ENCODE assay signal across 7 mouse cellular contexts in genomic region chr10:89444381-89444780, GRCm38 (mm10). TPM values are rescaled to one million over a fixed set of nuclear protein-coding genes. Genes with fewer than 3 reads are reported as not detected.
A peak's percentile ranks its signal among the peaks of the same experiment; 100 is the strongest.
DNase-seq lines count a peak whose midpoint lies in the region; ATAC-seq lines count a peak whose summit lies in the region.

No protein-coding gene starts in this region.

- no peaks in the 10 kb centered on the region for H3K27me3 ChIP-seq in lung, embryonic 16.5 days (ENCODE audit: control insufficient read depth, insufficient read depth, low read depth, low read length)
- H3K27me3 ChIP-seq in forebrain, embryonic 12.5 days = peaks cover 34% of the 10 kb centered on the region
- H3K27me3 ChIP-seq in liver, embryonic 12.5 days (replicated peaks) = no peaks in the 10 kb centered on the region
- no peaks in the 10 kb centered on the region for H3K27me3 ChIP-seq in stomach, embryonic 16.5 days (ENCODE audit: control insufficient read depth, insufficient read depth, low read length)

- ATAC-seq in lung, embryonic 16.5 days (ENCODE audit: low read depth) = no peak; the same call in 1 of the 2 replicates
- ATAC-seq in forebrain, embryonic 12.5 days (ENCODE audit: low FRiP score) = no peak
- no peak for ATAC-seq in liver, embryonic 12.5 days
- no peak for ATAC-seq in stomach, embryonic 16.5 days (ENCODE audit: insufficient read depth, low FRiP score)

- peak overlapping the region; percentile 81 for H3K9ac ChIP-seq in lung, embryonic 16.5 days (ENCODE audit: low read length)
- H3K9ac ChIP-seq in forebrain, embryonic 12.5 days = peak overlapping the region; percentile 74; the same call in 1 of the 2 replicates
- peak overlapping the region; percentile 64 for H3K9ac ChIP-seq in liver, embryonic 12.5 days
- peak overlapping the region; percentile 83 for H3K9ac ChIP-seq in stomach, embryonic 16.5 days (ENCODE audit: low read length)

- H3K4me2 ChIP-seq in lung, embryonic 16.5 days (ENCODE audit: low read depth, low read length) = peak overlapping the region; percentile 75
- peak overlapping the region; percentile 85 for H3K4me2 ChIP-seq in forebrain, embryonic 12.5 days
- peak overlapping the region; percentile 84 for H3K4me2 ChIP-seq in liver, embryonic 12.5 days
- H3K4me2 ChIP-seq in stomach, embryonic 16.5 days (ENCODE audit: low read depth, low read length) = peak overlapping the region; percentile 95

- peak overlapping the region; percentile 82 for H3K27ac ChIP-seq in lung, embryonic 16.5 days (ENCODE audit: low read length)
- H3K27ac ChIP-seq in forebrain, embryonic 12.5 days = no peak overlapping the region
- H3K27ac ChIP-seq in liver, embryonic 12.5 days = peak overlapping the region; percentile 67
- H3K27ac ChIP-seq in stomach, embryonic 16.5 days (ENCODE audit: low read length) = peak overlapping the region; percentile 65; the same call in 1 of the 2 replicates

- DNase-seq in lung, postnatal 10 days = no peak
- no peak for DNase-seq in urinary bladder, adult 2 months (ENCODE audit: low spot score)
- no peak for DNase-seq in gastrocnemius, postnatal 25 days

- no peaks in the 10 kb centered on the region for H3K36me3 ChIP-seq in lung, embryonic 16.5 days (ENCODE audit: control insufficient read depth, insufficient read depth, low read length)
- H3K36me3 ChIP-seq in forebrain, embryonic 12.5 days (replicated peaks) = 0 out of 2 replicates have a peak, but pooled peaks cover 6% of the 10 kb centered on the region
- peaks cover 8% of the 10 kb centered on the region for H3K36me3 ChIP-seq in liver, embryonic 12.5 days
- no peaks in the 10 kb centered on the region for H3K36me3 ChIP-seq in stomach, embryonic 16.5 days (ENCODE audit: control insufficient read depth, insufficient read depth, low read length)

- no peaks in the 10 kb centered on the region for H3K9me3 ChIP-seq in lung, embryonic 16.5 days (ENCODE audit: control insufficient read depth, low read length)
- no peaks in the 10 kb centered on the region for H3K9me3 ChIP-seq in forebrain, embryonic 12.5 days
- 0 out of 2 replicates have a peak, but pooled peaks cover 4% of the 10 kb centered on the region for H3K9me3 ChIP-seq in liver, embryonic 12.5 days (replicated peaks)
- H3K9me3 ChIP-seq in stomach, embryonic 16.5 days (replicated peaks; ENCODE audit: control insufficient read depth, low read length) = no peaks in the 10 kb centered on the region

- WGBS in lung, embryonic 16.5 days = 35% methylated on average over 3 of the region's 3 CpGs
- 33% methylated on average over 3 of the region's 3 CpGs for WGBS in forebrain, embryonic 12.5 days
- WGBS in liver, embryonic 12.5 days (ENCODE audit: insufficient replicate concordance) = 36% methylated on average over 3 of the region's 3 CpGs
- 42% methylated on average over 3 of the region's 3 CpGs for WGBS in stomach, embryonic 16.5 days

- H3K4me3 ChIP-seq in lung, embryonic 16.5 days (ENCODE audit: low read length) = peak overlapping the region; percentile 87
- H3K4me3 ChIP-seq in forebrain, embryonic 12.5 days (replicated peaks) = peak overlapping the region; percentile 64
- H3K4me3 ChIP-seq in liver, embryonic 12.5 days = peak overlapping the region; percentile 77
- peak overlapping the region; percentile 83 for H3K4me3 ChIP-seq in stomach, embryonic 16.5 days (replicated peaks; ENCODE audit: low read length)

- peaks cover 6% of the 10 kb centered on the region for H3K4me1 ChIP-seq in lung, embryonic 16.5 days (replicated peaks; ENCODE audit: control insufficient read depth, insufficient read depth, low read length)
- H3K4me1 ChIP-seq in forebrain, embryonic 12.5 days = peaks cover 13% of the 10 kb centered on the region
- peaks cover 24% of the 10 kb centered on the region for H3K4me1 ChIP-seq in liver, embryonic 12.5 days
- peaks cover 11% of the 10 kb centered on the region; the same call in 1 of the 2 replicates for H3K4me1 ChIP-seq in stomach, embryonic 16.5 days (ENCODE audit: control insufficient read depth, insufficient read depth, low read length)

RNA-seq across cellular contexts. Expression of gene Gas2l3, which starts 0.6 kb away (rescaled TPM):
- 20.3 and 24.1 TPM in 2 replicates for polyA plus RNA-seq in lung, embryonic 16.5 days (2015; fragmentation: Nextera tagmentation; extraction: Ambion mirVana)
- 16.8 and 21.9 TPM in 2 replicates for polyA plus RNA-seq in forebrain, embryonic 12.5 days (2016; fragmentation: Nextera tagmentation; extraction: Ambion mirVana)
- polyA plus RNA-seq in liver, embryonic 12.5 days (2016; fragmentation: Nextera tagmentation; extraction: Ambion mirVana) = 6.7 and 8.0 TPM in 2 replicates
- polyA plus RNA-seq in stomach, embryonic 16.5 days (2015; fragmentation: Nextera tagmentation; extraction: Ambion mirVana) = 12.7 and 15.9 TPM in 2 replicates
- polyA plus RNA-seq in urinary bladder, adult 2 months (2012; rRNA removed) = 3.5 and 3.6 TPM in 2 replicates
- 1 to 10 TPM; 1.6 to 3.5 TPM for total RNA-seq in gastrocnemius, postnatal 25 days (2021)
